Mouse (Mus musculus) ES-CJ7 (cell line): ENCODE data around the gene Slf2.
A peak's percentile ranks its signal among the peaks of the same experiment; 100 is the strongest.

ENCODE experiments used
- DNase-seq: peaks from one replicate; pipeline ENCODE4 v3.0.0; 2011; ENCODE audit warnings: low read depth, low spot score

Gene Slf2

GRCm38 (mm10) chr19:45007425-45008191, 76.7 kb downstream of the Slf2 start:
- DNase-seq: no peak

- no peak for DNase-seq
These were observed 79.7 kb downstream of the Slf2 start for GRCm38 (mm10) chr19:45010646-45011045.

GRCm38 (mm10) chr19:45012219-45012618, 81.3 kb downstream of the Slf2 start:
- no peak for DNase-seq

- DNase-seq: peak; percentile 59
These were observed 81.7 kb downstream of the Slf2 start for GRCm38 (mm10) chr19:45012636-45013035.

GRCm38 (mm10) chr19:45013581-45014225, 82.8 kb downstream of the Slf2 start:
- DNase-seq: no peak

- DNase-seq: peak; percentile 57
These were observed 83.5 kb downstream of the Slf2 start, which contains the start of gene Lzts2 for GRCm38 (mm10) chr19:45014335-45014971. Gene Lzts2, plus strand, starts transcription at chr19:45014414.

GRCm38 (mm10) chr19:45014981-45015402, 84.0 kb downstream of the Slf2 start:
- DNase-seq: no peak

GRCm38 (mm10) chr19:45015518-45016281, 84.7 kb downstream of the Slf2 start:
- DNase-seq: peak; percentile 66

- no peak for DNase-seq
These were observed 85.6 kb downstream of the Slf2 start for GRCm38 (mm10) chr19:45016341-45017215.

- no peak for DNase-seq
These were observed 86.3 kb downstream of the Slf2 start for GRCm38 (mm10) chr19:45017216-45017771.

- no peak for DNase-seq
These were observed 87.0 kb downstream of the Slf2 start for GRCm38 (mm10) chr19:45017909-45018308.

GRCm38 (mm10) chr19:45018351-45018831, 87.4 kb downstream of the Slf2 start:
- no peak for DNase-seq

- no peak for DNase-seq
These were observed 89.4 kb downstream of the Slf2 start for GRCm38 (mm10) chr19:45020348-45020747.

GRCm38 (mm10) chr19:45021362-45021761, 90.4 kb downstream of the Slf2 start:
- no peak for DNase-seq

GRCm38 (mm10) chr19:45023993-45024392, 93.0 kb downstream of the Slf2 start:
- no peak for DNase-seq

GRCm38 (mm10) chr19:45024775-45025174, 93.8 kb downstream of the Slf2 start:
- no peak for DNase-seq

GRCm38 (mm10) chr19:45025937-45026568, 95.1 kb downstream of the Slf2 start:
- DNase-seq: no peak

- no peak for DNase-seq
These were observed 96.2 kb downstream of the Slf2 start for GRCm38 (mm10) chr19:45026958-45027670.

- no peak for DNase-seq
These were observed 96.9 kb downstream of the Slf2 start for GRCm38 (mm10) chr19:45027848-45028247.
